In the genomic region with DNA sequence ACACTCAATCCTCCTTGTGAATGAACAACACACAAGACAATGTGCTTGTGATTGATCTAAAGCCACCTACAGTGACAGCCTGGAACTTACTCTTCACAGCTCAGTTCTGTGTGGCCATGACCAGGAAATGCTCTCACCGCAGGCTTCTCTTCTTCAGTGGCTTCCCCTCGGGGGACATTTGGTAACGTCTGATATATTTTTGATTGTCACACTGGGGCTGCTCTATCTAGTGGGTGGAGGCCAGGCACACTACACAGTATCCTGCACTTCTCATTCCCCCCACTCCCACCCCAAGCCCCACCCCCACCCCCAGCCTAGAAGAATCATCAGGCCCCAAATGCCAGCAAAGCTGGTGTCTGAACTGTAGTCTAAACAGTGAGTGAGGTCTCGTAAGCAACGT, we compare ENCODE assay signal across 14 mouse cellular contexts. TPM values are rescaled to one million over a fixed set of nuclear protein-coding genes. Genes with fewer than 3 reads are reported as not detected.
DNase-seq lines count a peak whose midpoint lies in the region; ATAC-seq and TF ChIP-seq lines count a peak whose summit lies in the region.
"Had no signal": no experiment of that assay in that cellular context is flagged by ENCODE, and none has a peak within 500 bp of the region (broad histone marks: within the 10 kb centered on the region; RNA-seq: fewer than 3 reads in every experiment).

No protein-coding gene starts in this region.

- no peak for TF ChIP-seq CTCF in kidney, postnatal 0 days (IDR thresholded peaks at IDR 0.05; ENCODE audit: low read depth)
- TF ChIP-seq CTCF in liver, embryonic 14.5 days (IDR thresholded peaks at IDR 0.05; ENCODE audit: low read depth), result no peak

- H3K27ac ChIP-seq in kidney, postnatal 0 days, result no peak overlapping the region
- no peak overlapping the region for H3K27ac ChIP-seq in kidney, embryonic 15.5 days
- no peak overlapping the region for H3K27ac ChIP-seq in liver, embryonic 14.5 days
- no peak overlapping the region for H3K27ac ChIP-seq in midbrain, embryonic 11.5 days (ENCODE audit: low read depth, low read length)
- H3K27ac ChIP-seq: embryonic facial prominence, embryonic 10.5 days; layer of hippocampus, adult 2 months had no signal

- no peak overlapping the region for H3K9ac ChIP-seq in kidney, postnatal 0 days (ENCODE audit: low read depth, low read length)
- no peak overlapping the region for H3K9ac ChIP-seq in kidney, embryonic 15.5 days
- H3K9ac ChIP-seq in liver, embryonic 14.5 days (replicated peaks), result no peak overlapping the region
- H3K9ac ChIP-seq in midbrain, embryonic 11.5 days (ENCODE audit: low read length), result no peak overlapping the region

- no peaks in the 10 kb centered on the region for H3K36me3 ChIP-seq in kidney, postnatal 0 days (ENCODE audit: insufficient read depth, low read length)
- no peaks in the 10 kb centered on the region for H3K36me3 ChIP-seq in kidney, embryonic 15.5 days
- H3K36me3 ChIP-seq in liver, embryonic 14.5 days (replicated peaks; ENCODE audit: control insufficient read depth, insufficient read depth, low read depth), result no peaks in the 10 kb centered on the region
- no peaks in the 10 kb centered on the region for H3K36me3 ChIP-seq in splenic B cell, adult 2 months (ENCODE audit: control insufficient read depth, insufficient read depth, low read length, poor library complexity, severe bottlenecking)
- H3K36me3 ChIP-seq in midbrain, embryonic 11.5 days (ENCODE audit: control insufficient read depth, insufficient read depth, low read length), result no peaks in the 10 kb centered on the region
- H3K36me3 ChIP-seq: embryonic facial prominence, embryonic 10.5 days had no signal

- H3K4me2 ChIP-seq in kidney, postnatal 0 days (ENCODE audit: low read length), result no peak overlapping the region
- H3K4me2 ChIP-seq in kidney, embryonic 15.5 days, result no peak overlapping the region
- no peak overlapping the region for H3K4me2 ChIP-seq in liver, embryonic 14.5 days (ENCODE audit: low read depth)
- H3K4me2 ChIP-seq in midbrain, embryonic 11.5 days, result no peak overlapping the region

- H3K4me1 ChIP-seq in kidney, postnatal 0 days (replicated peaks; ENCODE audit: insufficient read depth, low read length), result no peaks in the 10 kb centered on the region
- H3K4me1 ChIP-seq in kidney, embryonic 15.5 days, result no peaks in the 10 kb centered on the region
- H3K4me1 ChIP-seq in liver, embryonic 14.5 days (replicated peaks; ENCODE audit: control insufficient read depth in 2 of 2, insufficient read depth in 2 of 2, low read length in 1 of 2), result peaks cover 0 to 14% of the 10 kb centered on the region in 2 experiments; a peak in 2 of 4 replicates
- H3K4me1 ChIP-seq in midbrain, embryonic 11.5 days (ENCODE audit: control insufficient read depth, insufficient read depth, low read length), result no peaks in the 10 kb centered on the region
- H3K4me1 ChIP-seq: embryonic facial prominence, embryonic 10.5 days had no signal

- ATAC-seq in kidney, postnatal 0 days (replicated peaks; ENCODE audit: low FRiP score, low read depth), result no peak
- no peak for ATAC-seq in kidney, embryonic 15.5 days (replicated peaks; ENCODE audit: low FRiP score)
- peak; percentile 63; the same call in 1 of the 2 replicates for ATAC-seq in liver, embryonic 14.5 days (ENCODE audit: insufficient read depth)
- no peak for ATAC-seq in midbrain, embryonic 11.5 days (ENCODE audit: low FRiP score)

- DNase-seq in kidney, postnatal 0 days (ENCODE audit: low spot score), result peak; percentile 11
- DNase-seq in thymus, postnatal 4 days, result peak; percentile 10
- no peak for DNase-seq in thymus, adult 18-20 months
- DNase-seq in liver, embryonic 14.5 days (ENCODE audit: low read depth in 3 of 3, low spot score in 3 of 3), result no peak
- DNase-seq in splenic B cell, adult 2 months (ENCODE audit: low read depth, low spot score), result peak; percentile 58
- DNase-seq in midbrain, embryonic 11.5 days (ENCODE audit: low spot score, missing footprints), result no peak
- DNase-seq in gastrocnemius, postnatal 10 days, result no peak
- DNase-seq: cerebellum, adult 9-11 months; heart, postnatal 36 days; kidney, adult 2 months; midbrain, embryonic 14.5 days had no signal

- no peaks in the 10 kb centered on the region for H3K9me3 ChIP-seq in kidney, postnatal 0 days (replicated peaks; ENCODE audit: low read length)
- no peaks in the 10 kb centered on the region for H3K9me3 ChIP-seq in kidney, embryonic 15.5 days (replicated peaks)
- no peaks in the 10 kb centered on the region for H3K9me3 ChIP-seq in liver, embryonic 14.5 days (ENCODE audit: control insufficient read depth, low read length)
- H3K9me3 ChIP-seq in midbrain, embryonic 11.5 days (ENCODE audit: control insufficient read depth, low read length), result peaks cover 4% of the 10 kb centered on the region; the same call in 1 of the 2 replicates

- 57% methylated on average over 5 of the region's 5 CpGs for WGBS in kidney, postnatal 0 days
- 68% methylated on average over 5 of the region's 5 CpGs for WGBS in kidney, embryonic 15.5 days
- 14% methylated on average over 5 of the region's 5 CpGs for WGBS in liver, embryonic 14.5 days (ENCODE audit: insufficient replicate concordance)
- WGBS in midbrain, embryonic 11.5 days, result 71% methylated on average over 5 of the region's 5 CpGs

- H3K4me3 ChIP-seq in kidney, postnatal 0 days (replicated peaks; ENCODE audit: low read depth, low read length), result no peak overlapping the region
- no peak overlapping the region for H3K4me3 ChIP-seq in kidney, embryonic 15.5 days (replicated peaks)
- H3K4me3 ChIP-seq in liver, embryonic 14.5 days (ENCODE audit: insufficient read depth in 1 of 2, low read depth in 2 of 2, low read length in 2 of 2), result no peak overlapping the region
- no peak overlapping the region for H3K4me3 ChIP-seq in midbrain, embryonic 11.5 days (ENCODE audit: low read depth, low read length)
- H3K4me3 ChIP-seq: embryonic facial prominence, embryonic 10.5 days; layer of hippocampus, adult 2 months had no signal

- H3K27me3 ChIP-seq in kidney, postnatal 0 days (ENCODE audit: insufficient read depth, low read length), result no peaks in the 10 kb centered on the region
- no peaks in the 10 kb centered on the region for H3K27me3 ChIP-seq in kidney, embryonic 15.5 days
- H3K27me3 ChIP-seq in liver, embryonic 14.5 days (ENCODE audit: control insufficient read depth, insufficient read depth, low read length), result no peaks in the 10 kb centered on the region
- no peaks in the 10 kb centered on the region; the same call in 1 of the 2 replicates for H3K27me3 ChIP-seq in splenic B cell, adult 2 months (ENCODE audit: control insufficient read depth, insufficient read depth, low read length, poor library complexity, severe bottlenecking)
- no peaks in the 10 kb centered on the region for H3K27me3 ChIP-seq in midbrain, embryonic 11.5 days (ENCODE audit: control insufficient read depth, insufficient read depth, low read length)

- TF ChIP-seq EP300 in liver, embryonic 14.5 days (IDR thresholded peaks at IDR 0.05; ENCODE audit: low read depth), result no peak

RNA-seq across cellular contexts. Expression of a gene that starts 16.1 kb away (rescaled TPM):
- 1.9 and 2.3 TPM in 2 replicates for polyA plus RNA-seq in kidney, postnatal 0 days (2015; fragmentation: Nextera tagmentation; extraction: Ambion mirVana)
- polyA plus RNA-seq in kidney, embryonic 15.5 days (2015; fragmentation: Nextera tagmentation; extraction: Ambion mirVana), result 2.8 and 3.1 TPM in 2 replicates
- polyA plus RNA-seq in liver, embryonic 14.5 days (2012; rRNA removed), result 0.29 and 0.47 TPM in 2 replicates
- polyA plus RNA-seq in liver, embryonic 14.5 days (2014; fragmentation: Nextera tagmentation; extraction: Ambion mirVana), result 0.58 and 0.72 TPM in 2 replicates
- polyA plus RNA-seq in midbrain, embryonic 11.5 days (2014; fragmentation: Nextera tagmentation; extraction: Ambion mirVana), result 0.86 and 1.0 TPM in 2 replicates
- total RNA-seq in gastrocnemius, postnatal 10 days (2021), result 10 to 100 TPM in 1 of 2 experiments, 1 to 10 TPM in 1; 7.3 to 10.2 TPM

Comparison
In these comparisons a context has a peak if more than half of its experiments do, and no peak if none do; other contexts are left out.
1. DNase-seq: peak in kidney, postnatal 0 days (single experiment), thymus, postnatal 4 days (single experiment) and splenic B cell, adult 2 months (single experiment); none in thymus, adult 18-20 months (0 of 2), liver, embryonic 14.5 days (0 of 3), midbrain, embryonic 11.5 days (single experiment) and gastrocnemius, postnatal 10 days (single experiment).